In genomic region chr17:56909764-56910163, GRCm38 (mm10) we compare ENCODE assay signal across 22 mouse cellular contexts. TPM values are rescaled to one million over a fixed set of nuclear protein-coding genes. Genes with fewer than 3 reads are reported as not detected.
DNase-seq lines count a peak whose midpoint lies in the region; ATAC-seq and TF ChIP-seq lines count a peak whose summit lies in the region.
"Not testable (repeated sequence)": the region's sequence is repeated elsewhere in the genome, so short reads cannot be mapped to it uniquely, and the experiment has no call there.
"Had no signal": no experiment of that assay in that cellular context is flagged by ENCODE, and none has a peak within 500 bp of the region (broad histone marks: within the 10 kb centered on the region; RNA-seq: fewer than 3 reads in every experiment).

No protein-coding gene starts in this region.

- not testable (repeated sequence) for H3K27me3 ChIP-seq in intestine, postnatal 0 days (replicated peaks; ENCODE audit: control insufficient read depth, insufficient read depth, low read length); stomach, postnatal 0 days (ENCODE audit: control insufficient read depth, insufficient read depth, low read length)

- ATAC-seq in intestine, postnatal 0 days = not testable (repeated sequence)
- 0 out of 2 replicates have a peak, but pooled peaks have one; percentile 31 for ATAC-seq in stomach, postnatal 0 days (ENCODE audit: low FRiP score, low TSS enrichment)

- not testable (repeated sequence) for H3K4me1 ChIP-seq in intestine, postnatal 0 days (replicated peaks; ENCODE audit: control insufficient read depth, insufficient read depth, low read length); stomach, postnatal 0 days (replicated peaks; ENCODE audit: control insufficient read depth, insufficient read depth)

- H3K9ac ChIP-seq in intestine, postnatal 0 days (ENCODE audit: low read depth, low read length); stomach, postnatal 0 days (ENCODE audit: low read length): not testable (repeated sequence)

- not testable (repeated sequence) for H3K9me3 ChIP-seq in intestine, postnatal 0 days (ENCODE audit: control insufficient read depth); stomach, postnatal 0 days (ENCODE audit: control insufficient read depth, low read length)

- H3K4me3 ChIP-seq in intestine, postnatal 0 days (ENCODE audit: low read depth, low read length); stomach, postnatal 0 days (ENCODE audit: low read depth, low read length): not testable (repeated sequence)

- not testable (repeated sequence) for H3K27ac ChIP-seq in intestine, postnatal 0 days (ENCODE audit: low read depth, low read length); stomach, postnatal 0 days (replicated peaks)

- peak; percentile 45 for DNase-seq in cerebellum, adult 11-12 months
- peak; percentile 23 for DNase-seq in cerebellum, adult 8-10 months
- DNase-seq in cerebellum, postnatal 14 days = peak; percentile 36 to 47
- peak; percentile 63 to 72 for DNase-seq in lung, adult 18-20 months
- peak; percentile 58 for DNase-seq in lung, postnatal 25 days (ENCODE audit: low spot score)
- peak; percentile 47 for DNase-seq in stomach, postnatal 0 days (ENCODE audit: low spot score)

- not testable (repeated sequence) for TF ChIP-seq EP300 in stomach, postnatal 0 days (optimal IDR thresholded peaks at IDR 0.05)

- peaks cover 40% of the 10 kb centered on the region for H3K36me3 ChIP-seq in intestine, postnatal 0 days (ENCODE audit: control insufficient read depth, insufficient read depth)
- H3K36me3 ChIP-seq in stomach, postnatal 0 days (ENCODE audit: control insufficient read depth, insufficient read depth, low read length) = not testable (repeated sequence)

- TF ChIP-seq CTCF in intestine, postnatal 0 days (IDR thresholded peaks at IDR 0.05; ENCODE audit: low read depth) = peak; percentile 26
- peak; percentile 43 for TF ChIP-seq CTCF in stomach, postnatal 0 days (IDR thresholded peaks at IDR 0.05; ENCODE audit: low read depth)

- not testable (repeated sequence) for H3K4me2 ChIP-seq in intestine, postnatal 0 days (replicated peaks; ENCODE audit: low read depth); stomach, postnatal 0 days (replicated peaks; ENCODE audit: low read depth)

- 78% methylated on average over 2 of the region's 2 CpGs for WGBS in intestine, postnatal 0 days
- WGBS in stomach, postnatal 0 days = 64% methylated on average over 2 of the region's 2 CpGs

RNA-seq across cellular contexts. Expression of gene Mllt1, which starts 25.5 kb away (rescaled TPM):
- polyA plus RNA-seq in intestine, postnatal 0 days (2015; fragmentation: Nextera tagmentation; extraction: Ambion mirVana) = 10.5 and 11.9 TPM in 2 replicates
- 13.7 and 15.3 TPM in 2 replicates for polyA plus RNA-seq in stomach, postnatal 0 days (2015; fragmentation: Nextera tagmentation; extraction: Ambion mirVana)

RNA-seq across cellular contexts. Expression of gene 1700061G19Rik, which starts 34.5 kb away (rescaled TPM):
- 0.23 and 0.30 TPM in 2 replicates for polyA plus RNA-seq in intestine, postnatal 0 days (2015; fragmentation: Nextera tagmentation; extraction: Ambion mirVana)
- polyA plus RNA-seq in stomach, postnatal 0 days (2015; fragmentation: Nextera tagmentation; extraction: Ambion mirVana) = 1.0 and 1.4 TPM in 2 replicates

RNA-seq across cellular contexts. Expression of gene Acsbg2, which starts 35.5 kb away (rescaled TPM):
- not detected in 2 replicates for polyA plus RNA-seq in intestine, postnatal 0 days (2015; fragmentation: Nextera tagmentation; extraction: Ambion mirVana)
- 0.04 TPM in 1 of 2 replicates, not detected in the other for polyA plus RNA-seq in stomach, postnatal 0 days (2015; fragmentation: Nextera tagmentation; extraction: Ambion mirVana)
- polyA plus RNA-seq: brain, embryonic 14.5 days; C2C12; embryonic facial prominence, embryonic 11.5 days; embryonic facial prominence, embryonic 14.5 days; forebrain, embryonic 10.5 days; forebrain, embryonic 13.5 days; forebrain, embryonic 16.5 days; heart, embryonic 10.5 days; heart, embryonic 13.5 days; heart, embryonic 16.5 days; hindbrain, embryonic 11.5 days; hindbrain, embryonic 14.5 days; hindbrain, postnatal 0 days; inflammation-experienced regulatory T-cells, adult 6 months; intestine, embryonic 16.5 days had no signal
